23 mouse cellular contexts compared by ENCODE assay signal in genomic region chr2:136758809-136759551, GRCm38 (mm10). TPM values are rescaled to one million over a fixed set of nuclear protein-coding genes. Genes with fewer than 3 reads are reported as not detected.
DNase-seq lines count a peak whose midpoint lies in the region; ATAC-seq and TF ChIP-seq lines count a peak whose summit lies in the region.
"Had no signal": no experiment of that assay in that cellular context is flagged by ENCODE, and none has a peak within 500 bp of the region (broad histone marks: within the 10 kb centered on the region; RNA-seq: fewer than 3 reads in every experiment).

No protein-coding gene starts in this region.

- H3K9ac ChIP-seq in forebrain, embryonic 11.5 days (ENCODE audit: low read length), result no peak overlapping the region
- no peak overlapping the region for H3K9ac ChIP-seq in forebrain, postnatal 0 days
- no peak overlapping the region for H3K9ac ChIP-seq in midbrain, embryonic 16.5 days (ENCODE audit: low read depth, low read length)
- no peak overlapping the region for H3K9ac ChIP-seq in forebrain, embryonic 16.5 days (replicated peaks; ENCODE audit: low read depth, low read length)
- H3K9ac ChIP-seq: embryonic facial prominence, embryonic 13.5 days; heart, embryonic 12.5 days; hindbrain, embryonic 14.5 days had no signal

- H3K4me3 ChIP-seq in forebrain, embryonic 11.5 days (ENCODE audit: low read depth, low read length), result no peak overlapping the region
- H3K4me3 ChIP-seq in forebrain, postnatal 0 days (ENCODE audit: low read depth, low read length), result no peak overlapping the region
- no peak overlapping the region for H3K4me3 ChIP-seq in midbrain, embryonic 16.5 days (ENCODE audit: low read depth, low read length)
- H3K4me3 ChIP-seq in midbrain, embryonic 10.5 days, result no peak overlapping the region
- H3K4me3 ChIP-seq in forebrain, embryonic 16.5 days (replicated peaks; ENCODE audit: low read length), result no peak overlapping the region
- H3K4me3 ChIP-seq: embryonic facial prominence, embryonic 13.5 days; heart, embryonic 12.5 days; hindbrain, embryonic 10.5 days had no signal

- no peaks in the 10 kb centered on the region; the same call in 1 of the 2 replicates for H3K27me3 ChIP-seq in forebrain, embryonic 11.5 days (ENCODE audit: control insufficient read depth, insufficient read depth, low read length)
- no peaks in the 10 kb centered on the region for H3K27me3 ChIP-seq in forebrain, postnatal 0 days (ENCODE audit: insufficient read depth, low read length)
- H3K27me3 ChIP-seq in midbrain, embryonic 16.5 days (ENCODE audit: control insufficient read depth, insufficient read depth, low read depth, low read length), result no peaks in the 10 kb centered on the region
- H3K27me3 ChIP-seq in midbrain, embryonic 10.5 days (ENCODE audit: low read depth, poor library complexity, severe bottlenecking), result no peaks in the 10 kb centered on the region
- H3K27me3 ChIP-seq in forebrain, embryonic 16.5 days (replicated peaks; ENCODE audit: control insufficient read depth, insufficient read depth, low read length), result no peaks in the 10 kb centered on the region
- H3K27me3 ChIP-seq: embryonic facial prominence, embryonic 13.5 days; heart, embryonic 12.5 days had no signal

- no peak overlapping the region for H3K27ac ChIP-seq in forebrain, embryonic 11.5 days (ENCODE audit: low read depth, low read length)
- no peak overlapping the region for H3K27ac ChIP-seq in forebrain, postnatal 0 days (ENCODE audit: low read depth, low read length)
- H3K27ac ChIP-seq in midbrain, embryonic 16.5 days (ENCODE audit: low read length), result 0 out of 2 replicates have a peak overlapping the region, but pooled peaks have one; percentile 20
- H3K27ac ChIP-seq in midbrain, embryonic 10.5 days (replicated peaks), result no peak overlapping the region
- H3K27ac ChIP-seq in forebrain, embryonic 16.5 days (ENCODE audit: low read length), result peak overlapping the region; percentile 28; the same call in 1 of the 2 replicates
- H3K27ac ChIP-seq: embryonic facial prominence, embryonic 13.5 days; hindbrain, embryonic 10.5 days; hindbrain, embryonic 14.5 days had no signal

- no peaks in the 10 kb centered on the region for H3K36me3 ChIP-seq in forebrain, embryonic 11.5 days (ENCODE audit: control insufficient read depth, insufficient read depth, low read length)
- no peaks in the 10 kb centered on the region; the same call in 1 of the 2 replicates for H3K36me3 ChIP-seq in forebrain, postnatal 0 days (ENCODE audit: insufficient read depth)
- H3K36me3 ChIP-seq in midbrain, embryonic 16.5 days (ENCODE audit: control insufficient read depth, insufficient read depth, low read length), result 0 out of 2 replicates have a peak, but pooled peaks cover 3% of the 10 kb centered on the region
- H3K36me3 ChIP-seq in midbrain, embryonic 10.5 days, result no peaks in the 10 kb centered on the region
- H3K36me3 ChIP-seq in forebrain, embryonic 16.5 days (ENCODE audit: control insufficient read depth, insufficient read depth), result 0 out of 2 replicates have a peak, but pooled peaks cover 2% of the 10 kb centered on the region
- H3K36me3 ChIP-seq: embryonic facial prominence, embryonic 13.5 days; G1E; heart, embryonic 12.5 days; hindbrain, embryonic 10.5 days had no signal

- ATAC-seq in forebrain, embryonic 11.5 days (replicated peaks; ENCODE audit: low FRiP score), result peak; percentile 60
- ATAC-seq in forebrain, postnatal 0 days, result no peak; the same call in 1 of the 2 replicates
- ATAC-seq in midbrain, embryonic 16.5 days, result no peak
- peak; percentile 87 for ATAC-seq in forebrain, embryonic 16.5 days
- ATAC-seq: CD4-positive, CD25-positive, alpha-beta regulatory T cell, adult 4 months; intestine, postnatal 0 days had no signal

- intact Hi-C loops in gastrocnemius, postnatal 36 days (cut with DNase I), result no loop called here

- no peaks in the 10 kb centered on the region for H3K9me3 ChIP-seq in forebrain, embryonic 11.5 days (ENCODE audit: control insufficient read depth, low read length)
- no peaks in the 10 kb centered on the region for H3K9me3 ChIP-seq in forebrain, postnatal 0 days (ENCODE audit: low read length)
- H3K9me3 ChIP-seq in midbrain, embryonic 16.5 days (replicated peaks; ENCODE audit: control insufficient read depth, low read length, poor library complexity, severe bottlenecking), result no peaks in the 10 kb centered on the region
- H3K9me3 ChIP-seq in midbrain, embryonic 10.5 days (replicated peaks), result no peaks in the 10 kb centered on the region
- no peaks in the 10 kb centered on the region for H3K9me3 ChIP-seq in forebrain, embryonic 16.5 days (ENCODE audit: control insufficient read depth, low read length)
- H3K9me3 ChIP-seq: embryonic facial prominence, embryonic 13.5 days; G1E; heart, embryonic 12.5 days; hindbrain, embryonic 10.5 days had no signal

- H3K4me2 ChIP-seq in forebrain, embryonic 11.5 days (ENCODE audit: low read depth, low read length, severe bottlenecking), result no peak overlapping the region
- no peak overlapping the region for H3K4me2 ChIP-seq in forebrain, postnatal 0 days (ENCODE audit: low read depth)
- H3K4me2 ChIP-seq in midbrain, embryonic 16.5 days (ENCODE audit: low read length), result no peak overlapping the region
- no peak overlapping the region for H3K4me2 ChIP-seq in forebrain, embryonic 16.5 days (ENCODE audit: low read length)
- H3K4me2 ChIP-seq: embryonic facial prominence, embryonic 13.5 days; heart, embryonic 12.5 days; hindbrain, embryonic 14.5 days had no signal

- DNase-seq in forebrain, embryonic 11.5 days (ENCODE audit: low spot score), result no peak
- no peak for DNase-seq in forebrain, postnatal 0 days
- no peak for DNase-seq in midbrain, embryonic 10.5 days (ENCODE audit: low spot score)
- DNase-seq in gastrocnemius, postnatal 36 days, result no peak
- DNase-seq in thymus, adult 18-20 months, result no peak
- DNase-seq: adrenal gland, postnatal 10 days; B cell, adult 2 months; cerebellum, adult 18-20 months; cerebellum, adult 9-11 months; cerebellum, postnatal 36 days; gastrocnemius, postnatal 14 days had no signal

- TF ChIP-seq CTCF in forebrain, postnatal 0 days (IDR thresholded peaks at IDR 0.05; ENCODE audit: low read depth), result no peak

- WGBS in forebrain, embryonic 11.5 days, result 41% methylated on average over 5 of the region's 5 CpGs
- WGBS in forebrain, postnatal 0 days, result 31% methylated on average over 5 of the region's 5 CpGs
- 50% methylated on average over 5 of the region's 5 CpGs for WGBS in midbrain, embryonic 16.5 days
- WGBS in midbrain, embryonic 10.5 days, result 86% methylated on average over 5 of the region's 5 CpGs
- 27% methylated on average over 5 of the region's 5 CpGs for WGBS in forebrain, embryonic 16.5 days

- H3K4me1 ChIP-seq in forebrain, embryonic 11.5 days (replicated peaks; ENCODE audit: control insufficient read depth, insufficient read depth, low read length), result no peaks in the 10 kb centered on the region
- no peaks in the 10 kb centered on the region for H3K4me1 ChIP-seq in forebrain, postnatal 0 days (ENCODE audit: insufficient read depth)
- no peaks in the 10 kb centered on the region for H3K4me1 ChIP-seq in midbrain, embryonic 16.5 days (ENCODE audit: control insufficient read depth, insufficient read depth, low read length)
- no peaks in the 10 kb centered on the region for H3K4me1 ChIP-seq in midbrain, embryonic 10.5 days
- H3K4me1 ChIP-seq in forebrain, embryonic 16.5 days (replicated peaks; ENCODE audit: control insufficient read depth, insufficient read depth, low read length), result peaks cover 7% of the 10 kb centered on the region
- H3K4me1 ChIP-seq: embryonic facial prominence, embryonic 13.5 days; heart, embryonic 12.5 days had no signal

RNA-seq across cellular contexts. Expression of gene Snap25, which starts 45.7 kb away (rescaled TPM):
- polyA plus RNA-seq in forebrain, embryonic 11.5 days (2014; fragmentation: Nextera tagmentation; extraction: Ambion mirVana), result 18.0 and 18.8 TPM in 2 replicates
- total RNA-seq in forebrain, postnatal 0 days (2014; rRNA removed), result 244 and 245 TPM in 2 replicates
- polyA plus RNA-seq in forebrain, postnatal 0 days (2015; fragmentation: Nextera tagmentation; extraction: Ambion mirVana), result 171 and 278 TPM in 2 replicates
- polyA plus RNA-seq in midbrain, embryonic 16.5 days (2015; fragmentation: Nextera tagmentation; extraction: Ambion mirVana), result 175 and 244 TPM in 2 replicates
- polyA plus RNA-seq in midbrain, embryonic 10.5 days (2016; fragmentation: Nextera tagmentation; extraction: Ambion mirVana), result 12.5 and 21.3 TPM in 2 replicates
- 134 and 169 TPM in 2 replicates for polyA plus RNA-seq in forebrain, embryonic 16.5 days (2015; fragmentation: Nextera tagmentation; extraction: Ambion mirVana)
- total RNA-seq in gastrocnemius, postnatal 36 days (2021), result not detected
- total RNA-seq: gastrocnemius, adult 18-20 months; granulocyte monocyte progenitor cell, adult 5-6 weeks; heart, postnatal 25 days had no signal
- polyA plus RNA-seq: CD4-positive, CD25-positive, alpha-beta regulatory T cell, adult 4 months; G1E had no signal

Comparison
In these comparisons a context has a peak if more than half of its experiments do, and no peak if none do; other contexts are left out.
1. ATAC-seq: peak in forebrain, embryonic 11.5 days (single experiment) and forebrain, embryonic 16.5 days (single experiment); none in forebrain, postnatal 0 days (single experiment) and midbrain, embryonic 16.5 days (single experiment).
2. H3K27ac ChIP-seq: peak in midbrain, embryonic 16.5 days (single experiment) and forebrain, embryonic 16.5 days (single experiment); none in forebrain, embryonic 11.5 days (single experiment), forebrain, postnatal 0 days (single experiment) and midbrain, embryonic 10.5 days (single experiment).